Mouse (Mus musculus) liver, embryonic 16.5 days (tissue): ENCODE measurements around the gene Hist1h3g. TPM values are rescaled to one million over a fixed set of nuclear protein-coding genes. Genes with fewer than 3 reads are reported as not detected.
A peak's percentile ranks its signal among the peaks of the same experiment; 100 is the strongest.

Source experiments
- ATAC-seq: fragments of 200-750 bp; cut with Nextera tagmentation; 2 replicates; pipeline ENCODE4 v1.8.0; 2017; ENCODE audit warnings: low read depth, mild to moderate bottlenecking, moderate number of reproducible peaks, moderate library complexity
- H3K27ac ChIP-seq: fragments of 300-500 bp; sonication (generic); 2 replicates; pipeline ENCODE4 v1.5.1; 2014; ENCODE audit warnings: mild to moderate bottlenecking, low read length
- H3K27me3 ChIP-seq: fragments of 300-500 bp; sonication (generic); 2 replicates; pipeline ENCODE4 v1.6.1; 2014; ENCODE audit warnings: low read depth, low read length, mixed read lengths; ENCODE audit not compliant: control insufficient read depth, insufficient read depth
- H3K36me3 ChIP-seq: fragments of 300-500 bp; sonication (generic); 2 replicates; pipeline ENCODE4 v1.6.1; 2014; ENCODE audit warnings: mild to moderate bottlenecking; ENCODE audit not compliant: control insufficient read depth, insufficient read depth
- H3K4me1 ChIP-seq: fragments of 300-500 bp; sonication (generic); 2 replicates; pipeline ENCODE4 v1.6.1; 2014; ENCODE audit warnings: low read depth, low read length, mixed read lengths; ENCODE audit not compliant: control insufficient read depth
- H3K4me2 ChIP-seq: fragments of 300-500 bp; sonication (generic); 2 replicates; pipeline ENCODE4 v1.6.1; 2014; ENCODE audit warnings: low read depth, low read length, mixed read lengths
- H3K4me3 ChIP-seq: fragments of 300-500 bp; sonication (generic); 2 replicates; pipeline ENCODE4 v1.5.1; 2014; ENCODE audit warnings: low read depth, mild to moderate bottlenecking, low read length
- H3K9ac ChIP-seq: fragments of 300-500 bp; sonication (generic); 2 replicates; pipeline ENCODE4 v1.6.1; 2014; ENCODE audit warnings: low read depth, low read length
- H3K9me3 ChIP-seq: fragments of 300-500 bp; sonication (generic); replicated peaks from 2 replicates; pipeline ENCODE4 v1.6.1; 2016; ENCODE audit warnings: low read length; ENCODE audit not compliant: control insufficient read depth
- WGBS: fragments of 180-500 bp; shearing (Covaris S2); extraction: QIAGEN DNeasy Blood & Tissue Kit; methylation state at CpG from one replicate; pipeline ENCODE4 v1.1.7; 2014; ENCODE audit not compliant: insufficient replicate concordance; 5-methylcytosine and 5-hydroxymethylcytosine counted together
- polyA plus RNA-seq: library from polyadenylated mRNA; unstranded; fragments of >200 nt; fragmentation: Nextera tagmentation; extraction: Ambion mirVana; gene quantifications from 2 replicates; pipeline ENCODE4 v1.2.1, GENCODE M21; 2015

Gene Hist1h3g
- polyA plus RNA-seq, 1 experiment from 2014 or later: 11.0 TPM

DNA sequence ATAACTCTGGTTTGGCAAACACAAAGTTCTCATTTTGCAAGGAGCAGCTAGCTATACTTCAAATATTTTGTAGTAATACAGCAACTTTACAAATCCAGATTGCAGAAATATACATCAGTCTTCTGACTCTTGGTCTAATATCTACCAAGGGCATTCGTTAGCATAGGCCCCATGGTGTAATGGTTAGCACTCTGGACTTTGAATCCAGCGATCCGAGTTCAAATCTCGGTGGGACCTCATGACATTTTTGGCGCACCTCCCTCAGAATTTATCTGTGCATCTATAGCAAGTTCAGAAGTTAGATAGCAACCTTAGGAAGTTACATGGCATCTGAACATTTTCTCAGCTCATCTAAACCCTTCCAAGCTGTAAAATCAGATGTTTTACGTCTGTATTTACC lies 16.3 kb upstream of the Hist1h3g start:
- WGBS: 0% methylated on average over 6 of the region's 6 CpGs
- H3K4me2 ChIP-seq: peak overlapping the region; percentile 71
- H3K27ac ChIP-seq: peak overlapping the region; percentile 77
- peak overlapping the region; percentile 50 for H3K4me3 ChIP-seq
- no peaks in the 10 kb centered on the region for H3K27me3 ChIP-seq
- ATAC-seq: peak; percentile 60
- no peaks in the 10 kb centered on the region for H3K9me3 ChIP-seq
- H3K9ac ChIP-seq: peak overlapping the region; percentile 6; the same call in 1 of the 2 replicates
- H3K36me3 ChIP-seq: no peaks in the 10 kb centered on the region
- H3K4me1 ChIP-seq: peaks cover 17% of the 10 kb centered on the region

DNA sequence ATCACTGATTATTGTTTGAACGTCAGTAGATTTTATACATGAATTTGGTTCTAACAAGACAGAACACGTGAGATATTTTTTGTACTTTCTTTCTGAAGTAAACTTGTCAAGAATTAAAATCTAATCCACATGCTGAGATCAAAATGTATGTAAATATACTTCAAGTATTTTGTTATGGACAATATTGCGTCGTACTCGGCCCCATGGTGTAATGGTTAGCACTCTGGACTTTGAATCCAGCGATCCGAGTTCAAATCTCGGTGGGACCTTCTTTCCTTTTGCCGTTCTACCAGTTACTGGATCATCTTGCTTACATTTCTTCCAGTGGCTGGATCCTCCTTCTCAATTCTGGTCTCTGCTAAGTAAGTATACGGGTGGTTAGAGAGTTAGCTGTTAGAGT lies 15.8 kb upstream of the Hist1h3g start:
- H3K9me3 ChIP-seq: no peaks in the 10 kb centered on the region
- H3K27me3 ChIP-seq: no peaks in the 10 kb centered on the region
- peak overlapping the region; percentile 50 for H3K4me3 ChIP-seq
- H3K4me1 ChIP-seq: peaks cover 17% of the 10 kb centered on the region
- ATAC-seq: peak; percentile 45
- H3K36me3 ChIP-seq: no peaks in the 10 kb centered on the region
- H3K4me2 ChIP-seq: peak overlapping the region; percentile 71
- WGBS: under 1% methylated on average over 10 of the region's 10 CpGs
- H3K27ac ChIP-seq: peak overlapping the region; percentile 77
- peak overlapping the region; percentile 6; the same call in 1 of the 2 replicates for H3K9ac ChIP-seq

DNA sequence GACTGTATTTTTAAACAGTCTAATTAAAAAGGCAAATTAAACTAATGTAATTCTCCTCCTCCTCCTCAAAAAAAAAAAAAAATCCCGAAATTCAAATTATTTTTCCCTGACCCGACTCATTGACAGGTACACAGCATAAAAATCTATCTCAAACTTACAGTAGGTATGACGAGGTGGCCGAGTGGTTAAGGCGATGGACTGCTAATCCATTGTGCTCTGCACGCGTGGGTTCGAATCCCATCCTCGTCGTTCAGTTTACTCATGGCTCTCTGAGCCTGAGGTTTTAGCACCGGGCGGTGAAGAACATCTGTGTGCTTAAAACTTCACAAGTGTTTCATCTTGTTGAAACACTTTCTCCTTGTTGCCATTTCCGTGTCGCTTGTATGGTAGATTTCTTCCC lies 13.5 kb upstream of the Hist1h3g start:
- Histone ChIP-seq H3K4me3 (peak overlapping the region; percentile 22; the same call in 1 of the 2 replicates), H3K27me3 (no peaks in the 10 kb centered on the region), H3K4me2 (peak overlapping the region; percentile 53), H3K27ac (no peak overlapping the region), H3K9ac (no peak overlapping the region; the same call in 1 of the 2 replicates), H3K4me1 (peaks cover 25% of the 10 kb centered on the region), H3K9me3 (no peaks in the 10 kb centered on the region), H3K36me3 (no peaks in the 10 kb centered on the region)
- ATAC-seq: peak; percentile 44
- WGBS: under 1% methylated on average over 14 of the region's 14 CpGs

DNA sequence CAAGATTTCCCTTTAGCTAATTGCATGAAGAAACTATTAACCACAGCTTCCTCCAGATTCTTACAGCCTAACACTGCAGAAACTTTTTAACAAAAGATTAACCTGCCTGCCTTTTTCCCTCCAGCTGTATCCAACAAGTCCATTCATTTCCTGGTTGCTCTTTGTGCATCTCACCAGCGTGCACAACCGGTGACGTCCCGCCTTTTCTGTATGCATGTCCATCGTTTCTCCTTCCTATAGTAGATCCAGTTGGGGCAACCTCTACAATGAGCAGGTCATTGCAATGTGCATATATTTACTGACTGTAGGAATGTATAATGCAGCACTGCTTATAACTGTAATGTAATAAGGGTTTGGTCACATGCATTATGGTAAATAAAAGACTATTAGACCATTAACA lies 11.2 kb upstream of the Hist1h3g start:
- Histone ChIP-seq H3K36me3 (no peaks in the 10 kb centered on the region), H3K4me2 (no peak overlapping the region), H3K27me3 (no peaks in the 10 kb centered on the region), H3K9ac (no peak overlapping the region), H3K4me3 (no peak overlapping the region), H3K27ac (no peak overlapping the region), H3K4me1 (peaks cover 23% of the 10 kb centered on the region), H3K9me3 (no peaks in the 10 kb centered on the region)
- WGBS: 37% methylated on average over 5 of the region's 5 CpGs
- ATAC-seq: no peak

DNA sequence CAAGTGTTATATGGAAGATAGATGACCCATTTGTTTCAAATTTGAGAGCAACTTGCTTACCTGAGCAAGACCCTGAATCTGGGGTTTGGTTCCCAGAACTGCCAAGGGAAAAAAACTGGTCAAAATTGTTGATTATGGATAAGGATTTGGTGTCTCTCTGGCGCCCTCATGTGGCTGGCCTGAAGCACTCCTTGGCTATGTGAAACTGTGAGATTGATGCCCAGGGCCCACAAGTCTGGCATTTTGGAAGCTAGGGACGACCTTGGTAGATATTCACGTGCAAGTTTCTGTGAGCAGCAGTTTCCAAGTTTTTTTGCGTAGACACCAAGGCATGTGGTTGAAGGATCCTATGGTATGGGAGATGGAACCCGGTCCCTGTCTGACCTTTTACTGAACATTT lies 10.6 kb upstream of the Hist1h3g start:
- Histone ChIP-seq H3K4me2 (no peak overlapping the region), H3K27me3 (no peaks in the 10 kb centered on the region), H3K9ac (no peak overlapping the region; the same call in 1 of the 2 replicates), H3K27ac (no peak overlapping the region), H3K36me3 (no peaks in the 10 kb centered on the region), H3K4me1 (peaks cover 23% of the 10 kb centered on the region), H3K9me3 (no peaks in the 10 kb centered on the region), H3K4me3 (no peak overlapping the region)
- 10% methylated on average over 5 of the region's 5 CpGs for WGBS
- 0 out of 2 replicates have a peak, but pooled peaks have one; percentile 15 for ATAC-seq

DNA sequence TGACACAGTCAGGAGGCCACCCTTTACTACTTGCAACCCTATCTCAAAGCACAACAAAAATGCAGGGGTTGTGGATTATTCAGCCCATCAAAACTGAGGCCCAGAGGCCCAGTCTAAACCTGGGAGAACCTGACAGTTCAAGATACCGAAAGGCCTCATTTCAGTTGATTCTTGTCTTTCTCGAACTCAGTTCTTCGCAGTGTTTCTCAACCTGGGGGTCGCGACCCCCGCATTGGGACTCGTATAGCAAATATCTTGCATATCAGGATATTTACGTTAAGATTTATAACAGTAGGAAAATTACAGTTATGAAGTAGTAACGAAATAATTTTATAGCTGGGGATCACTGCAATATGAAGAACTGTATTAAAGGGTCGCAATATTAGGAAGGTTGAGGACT lies 9.3 kb upstream of the Hist1h3g start:
- H3K27ac ChIP-seq: no peak overlapping the region; the same call in 1 of the 2 replicates
- 1% methylated on average over 10 of the region's 10 CpGs for WGBS
- H3K9me3 ChIP-seq: no peaks in the 10 kb centered on the region
- no peak for ATAC-seq
- H3K9ac ChIP-seq: 0 out of 2 replicates have a peak overlapping the region, but pooled peaks have one; percentile 9
- peak overlapping the region; percentile 40 for H3K4me3 ChIP-seq
- H3K4me2 ChIP-seq: peak overlapping the region; percentile 56
- no peaks in the 10 kb centered on the region for H3K36me3 ChIP-seq
- H3K4me1 ChIP-seq: peaks cover 16% of the 10 kb centered on the region
- no peaks in the 10 kb centered on the region for H3K27me3 ChIP-seq

DNA sequence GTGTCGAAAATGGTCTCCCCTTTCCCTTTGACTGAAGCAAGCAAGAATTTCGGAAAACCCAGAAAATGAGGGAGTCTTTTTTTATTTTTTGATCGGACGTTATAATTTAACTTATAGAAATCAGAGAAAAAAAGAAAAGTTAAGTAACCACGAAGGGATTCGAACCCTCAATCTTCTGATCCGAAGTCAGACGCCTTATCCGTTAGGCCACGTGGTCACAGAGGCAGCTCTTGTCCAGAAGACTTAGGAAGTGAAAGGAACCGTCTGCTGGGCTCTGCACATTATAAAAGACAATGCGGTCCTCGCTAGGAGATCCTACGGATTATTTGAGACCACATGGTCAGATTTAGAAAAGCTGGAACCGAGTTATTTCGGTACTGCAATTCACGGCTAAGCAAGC lies 8.9 kb upstream of the Hist1h3g start:
- peak overlapping the region; percentile 68 for H3K4me2 ChIP-seq
- no peak overlapping the region for H3K27ac ChIP-seq
- peak overlapping the region; percentile 55 for H3K4me3 ChIP-seq
- no peaks in the 10 kb centered on the region for H3K27me3 ChIP-seq
- WGBS: under 1% methylated on average over 17 of the region's 17 CpGs
- H3K36me3 ChIP-seq: no peaks in the 10 kb centered on the region
- ATAC-seq: no peak
- H3K4me1 ChIP-seq: peaks cover 16% of the 10 kb centered on the region
- peak overlapping the region; percentile 47; the same call in 1 of the 2 replicates for H3K9ac ChIP-seq
- H3K9me3 ChIP-seq: no peaks in the 10 kb centered on the region

DNA sequence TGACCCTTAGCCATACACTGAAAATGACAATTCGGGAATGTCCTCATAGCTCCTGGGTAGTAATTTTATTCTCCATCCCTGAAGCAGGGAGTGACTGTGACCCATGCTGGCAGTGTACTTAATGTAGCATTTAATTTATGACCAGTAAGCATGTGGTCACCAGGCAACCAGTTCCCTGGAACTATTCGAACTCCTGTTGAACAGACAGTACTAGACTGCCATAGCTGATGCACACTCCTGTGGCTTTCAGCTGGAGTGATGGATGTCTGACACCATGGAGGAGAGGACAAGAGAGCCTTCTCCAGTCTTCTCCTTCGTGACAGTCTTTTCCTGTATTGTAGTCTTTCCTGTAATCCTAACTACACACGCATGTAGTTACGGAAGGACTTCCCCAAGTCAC lies 6.2 kb upstream of the Hist1h3g start:
- Histone ChIP-seq H3K4me2 (no peak overlapping the region), H3K27ac (no peak overlapping the region), H3K9me3 (no peaks in the 10 kb centered on the region), H3K36me3 (no peaks in the 10 kb centered on the region), H3K4me3 (no peak overlapping the region), H3K4me1 (peaks cover 25% of the 10 kb centered on the region), H3K27me3 (no peaks in the 10 kb centered on the region), H3K9ac (no peak overlapping the region)
- no peak for ATAC-seq
- WGBS: 79% methylated on average over 5 of the region's 5 CpGs

DNA sequence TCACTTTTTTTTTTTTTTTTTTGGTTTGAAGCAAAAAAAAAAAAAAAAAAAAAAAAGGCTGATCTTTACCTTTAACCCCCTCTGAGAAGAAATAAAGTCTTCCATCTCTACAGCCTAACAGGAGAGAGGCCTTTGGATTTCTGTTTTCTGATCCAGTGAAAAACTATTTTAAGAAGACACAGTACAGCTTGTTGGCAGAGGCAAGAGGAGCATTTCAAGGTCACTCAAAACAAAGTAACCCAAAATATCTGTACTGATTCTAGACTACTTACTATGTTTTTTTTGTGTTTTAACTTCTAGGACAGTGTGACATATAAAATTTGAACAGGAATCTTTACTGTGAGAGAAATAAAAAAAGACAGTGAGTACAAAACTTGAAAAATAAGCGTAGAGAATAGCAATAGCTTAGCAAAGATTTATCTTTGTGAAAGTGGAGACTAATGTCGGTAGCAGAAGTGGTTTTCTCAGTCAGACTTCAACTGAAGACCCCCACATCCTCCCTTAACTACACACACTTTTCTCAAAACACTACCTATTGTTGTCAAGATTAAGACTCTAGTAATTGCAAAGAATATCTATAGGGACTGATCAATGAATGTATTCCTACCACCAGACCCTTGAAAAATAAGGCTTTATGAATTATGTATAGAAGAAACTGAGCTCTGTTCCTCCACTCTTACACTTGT lies 5.6 kb upstream of the Hist1h3g start:
- no peaks in the 10 kb centered on the region for H3K36me3 ChIP-seq
- WGBS: 18% methylated on average over 2 of the region's 2 CpGs
- peak overlapping the region; percentile 64 for H3K4me2 ChIP-seq
- peak overlapping the region; percentile 65 for H3K4me3 ChIP-seq
- H3K27ac ChIP-seq: peak overlapping the region; percentile 96
- no peak for ATAC-seq
- H3K9ac ChIP-seq: peak overlapping the region; percentile 78
- H3K4me1 ChIP-seq: peaks cover 23% of the 10 kb centered on the region
- no peaks in the 10 kb centered on the region for H3K9me3 ChIP-seq
- no peaks in the 10 kb centered on the region for H3K27me3 ChIP-seq
